ENCODE assay signal across 1 mouse cellular context in the genomic region with DNA sequence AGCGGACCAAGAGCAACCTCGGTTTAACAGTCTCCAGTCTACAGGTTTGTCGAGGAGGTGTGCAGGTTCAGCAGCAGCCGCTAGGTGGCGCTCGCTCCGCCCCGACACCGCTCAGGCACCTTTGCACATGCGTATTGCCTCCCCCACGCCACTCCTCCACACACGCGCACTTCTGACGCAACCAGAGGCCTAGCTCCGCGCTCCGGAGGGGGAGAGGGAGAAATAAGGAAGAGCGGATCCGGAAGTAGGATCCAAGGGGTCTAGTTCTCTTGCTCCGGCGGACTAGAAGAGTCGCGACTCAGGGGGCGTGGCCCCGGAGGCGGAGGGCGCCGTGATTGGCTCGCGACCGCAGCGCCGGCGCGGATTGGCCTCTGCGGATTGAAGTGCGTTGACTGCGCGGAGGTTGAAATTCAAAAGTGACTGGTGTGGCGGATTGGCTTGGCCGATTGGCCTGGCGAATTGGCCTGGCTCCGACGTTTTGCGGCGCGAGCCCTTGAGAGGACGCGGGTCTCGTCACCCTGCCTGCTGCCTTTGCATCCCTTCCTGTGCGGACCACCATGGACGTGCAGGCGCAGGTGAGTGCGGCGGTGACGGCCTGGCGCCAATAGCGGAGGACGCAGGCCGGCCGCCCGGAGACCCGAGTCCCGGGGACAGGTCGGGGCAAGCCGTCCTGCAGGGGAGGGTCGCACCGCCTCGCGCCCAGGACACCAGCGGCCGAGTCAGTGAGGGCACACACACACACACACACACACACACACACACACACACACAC.
TF ChIP-seq lines count a peak whose summit lies in the region.

Gene Kifc5b (plus strand): TSS at position 381 of the 772 bp plus-strand sequence.

TF ChIP-seq in myocyte, 11 proteins besides CTCF, POLR2A, EP300 and RAD21 (continued from another document):
- TF ChIP-seq TCF12 (IDR thresholded peaks at IDR 0.05; ENCODE audit: insufficient read depth, poor library complexity, severe bottlenecking), result no peak
- peak in 1 of 3 experiments; percentile 60 for TF ChIP-seq MYOG (IDR thresholded peaks at IDR 0.05; ENCODE audit: control insufficient read depth in 1 of 3, insufficient read depth in 1 of 3, insufficient read length in 2 of 3, low read depth in 2 of 3)
- TF ChIP-seq E2F4 (IDR thresholded peaks at IDR 0.05; ENCODE audit: insufficient read depth), result peak; percentile 89
- TF ChIP-seq SRF (IDR thresholded peaks at IDR 0.05; ENCODE audit: control insufficient read depth, insufficient read length, low read depth), result peak; percentile 57
- TF ChIP-seq TCF3 (IDR thresholded peaks at IDR 0.05; ENCODE audit: insufficient read length, low read depth), result no peak
